Mouse (Mus musculus) hindbrain, postnatal 0 days (tissue): Measurements from ENCODE around the gene Kcnip1. TPM values are rescaled to one million over a fixed set of nuclear protein-coding genes. Genes with fewer than 3 reads are reported as not detected.
A peak's percentile ranks its signal among the peaks of the same experiment; 100 is the strongest.

ENCODE experiments used
- ATAC-seq: fragments of 200-750 bp; cut with Nextera tagmentation; 2 replicates; pipeline ENCODE4 v1.8.0; 2017; ENCODE audit warnings: mild to moderate bottlenecking, moderate TSS enrichment, moderate library complexity
- DNase-seq: peaks from one replicate; pipeline ENCODE4 v3.0.0-alpha.2; 2015; ENCODE audit warnings: low spot score
- H3K27ac ChIP-seq: fragments of 300-500 bp; sonication (generic); 2 replicates; pipeline ENCODE4 v1.5.1; 2014; ENCODE audit warnings: mild to moderate bottlenecking
- H3K27me3 ChIP-seq: fragments of 300-500 bp; sonication (generic); 2 replicates; pipeline ENCODE4 v1.6.1; 2014; ENCODE audit warnings: low read length, mixed read lengths; ENCODE audit not compliant: insufficient read depth
- H3K36me3 ChIP-seq: fragments of 300-500 bp; sonication (generic); 2 replicates; pipeline ENCODE4 v1.6.1; 2014; ENCODE audit warnings: low read length, mixed read lengths; ENCODE audit not compliant: insufficient read depth
- H3K4me1 ChIP-seq: fragments of 300-500 bp; sonication (generic); 2 replicates; pipeline ENCODE4 v1.6.1; 2014; ENCODE audit warnings: antibody characterized with exemption, low read length, mixed read lengths; ENCODE audit not compliant: insufficient read depth
- H3K4me2 ChIP-seq: fragments of 300-500 bp; sonication (generic); 2 replicates; pipeline ENCODE4 v1.6.1; 2014; ENCODE audit warnings: low read depth, mild to moderate bottlenecking, low read length, moderate library complexity, mixed read lengths
- H3K4me3 ChIP-seq: fragments of 300-500 bp; sonication (generic); 2 replicates; pipeline ENCODE4 v1.5.1; 2014; ENCODE audit warnings: low read length
- H3K9ac ChIP-seq: fragments of 300-500 bp; sonication (generic); replicated peaks from 2 replicates; pipeline ENCODE4 v1.6.1; 2014; ENCODE audit warnings: mild to moderate bottlenecking, low read length, moderate library complexity, mixed read lengths
- H3K9me3 ChIP-seq: fragments of 300-500 bp; sonication (generic); 2 replicates; pipeline ENCODE4 v1.6.1; 2016; ENCODE audit warnings: low read length, mixed read lengths
- CTCF ChIP-seq: IDR thresholded peaks from 2 replicates; pipeline ENCODE4 v1.5.1; 2016; ENCODE audit warnings: antibody characterized with exemption, control low read depth, low read depth
- WGBS: fragments of 180-500 bp; shearing (Covaris S2); extraction: QIAGEN DNeasy Blood & Tissue Kit; methylation state at CpG from one replicate; pipeline ENCODE4 v1.1.7; 2014; 5-methylcytosine and 5-hydroxymethylcytosine counted together
- polyA plus RNA-seq: library from polyadenylated mRNA; unstranded; fragments of >200 nt; fragmentation: Nextera tagmentation; extraction: Ambion mirVana; gene quantifications from 2 replicates; pipeline ENCODE4 v1.2.1, GENCODE M21; 2015
- total RNA-seq: library from RNA; depleted of rRNA; stranded (reverse); fragments of >200 nt; gene quantifications from 2 replicates; pipeline ENCODE4 v1.2.3, GENCODE M21; 2014

The Kcnip1 gene
- total and polyA plus RNA-seq, 2 experiments from 2014 or later = 66.8 to 132 TPM

GRCm38 (mm10) chr11:33913061-33913460 is 79.9 kb downstream of the Kcnip1 start:
- no peak overlapping the region for H3K4me3 ChIP-seq
- H3K9me3 ChIP-seq = peaks cover 2% of the 10 kb centered on the region; the same call in 1 of the 2 replicates
- no peak for TF ChIP-seq CTCF
- DNase-seq (no peak), ATAC-seq (no peak)
- 0 out of 2 replicates have a peak, but pooled peaks cover 10% of the 10 kb centered on the region for H3K27me3 ChIP-seq
- no peak overlapping the region for H3K9ac ChIP-seq
- WGBS = 64% methylated on average over 7 of the region's 7 CpGs
- no peaks in the 10 kb centered on the region for H3K36me3 ChIP-seq
- peaks cover 7% of the 10 kb centered on the region for H3K4me1 ChIP-seq
- no peak overlapping the region for H3K4me2 ChIP-seq
- H3K27ac ChIP-seq = no peak overlapping the region

GRCm38 (mm10) chr11:33912151-33912571 is 80.8 kb downstream of the Kcnip1 start:
- ATAC-seq (peak; percentile 60), DNase-seq (peak; percentile 64)
- 0 out of 2 replicates have a peak, but pooled peaks cover 10% of the 10 kb centered on the region for H3K27me3 ChIP-seq
- H3K9ac ChIP-seq = no peak overlapping the region
- H3K4me2 ChIP-seq = no peak overlapping the region
- no peak overlapping the region for H3K4me3 ChIP-seq
- H3K27ac ChIP-seq = no peak overlapping the region
- H3K4me1 ChIP-seq = peaks cover 7% of the 10 kb centered on the region
- H3K36me3 ChIP-seq = no peaks in the 10 kb centered on the region
- WGBS = 40% methylated on average over 2 of the region's 2 CpGs
- peaks cover 2% of the 10 kb centered on the region; the same call in 1 of the 2 replicates for H3K9me3 ChIP-seq
- no peak for TF ChIP-seq CTCF

- 53% methylated on average over 7 of the region's 7 CpGs for WGBS
- ATAC-seq = no peak
- TF ChIP-seq CTCF = no peak
Measured at GRCm38 (mm10) chr11:33910982-33911381, 82.0 kb downstream of the Kcnip1 start.

GRCm38 (mm10) chr11:33908360-33909175 is 84.4 kb downstream of the Kcnip1 start:
- TF ChIP-seq CTCF = no peak
- Histone ChIP-seq H3K36me3 (no peaks in the 10 kb centered on the region), H3K4me2 (no peak overlapping the region), H3K4me1 (peaks cover 4% of the 10 kb centered on the region), H3K9me3 (peaks cover 2% of the 10 kb centered on the region; the same call in 1 of the 2 replicates), H3K9ac (no peak overlapping the region), H3K27me3 (0 out of 2 replicates have a peak, but pooled peaks cover 4% of the 10 kb centered on the region), H3K4me3 (no peak overlapping the region), H3K27ac (no peak overlapping the region)
- ATAC-seq (no peak), DNase-seq (no peak)
- 52% methylated on average over 4 of the region's 4 CpGs for WGBS

More at GRCm38 (mm10) chr11:33910982-33911381, 82.0 kb downstream of the Kcnip1 start:
- Histone ChIP-seq H3K27me3 (0 out of 2 replicates have a peak, but pooled peaks cover 10% of the 10 kb centered on the region), H3K27ac (no peak overlapping the region), H3K4me3 (no peak overlapping the region), H3K9ac (no peak overlapping the region), H3K36me3 (no peaks in the 10 kb centered on the region), H3K4me2 (no peak overlapping the region), H3K4me1 (peaks cover 7% of the 10 kb centered on the region), H3K9me3 (peaks cover 2% of the 10 kb centered on the region; the same call in 1 of the 2 replicates)
- no peak for DNase-seq

GRCm38 (mm10) chr11:33903494-33903893 is 89.5 kb downstream of the Kcnip1 start:
- no peaks in the 10 kb centered on the region for H3K27me3 ChIP-seq
- H3K27ac ChIP-seq = no peak overlapping the region
- H3K4me3 ChIP-seq = no peak overlapping the region
- H3K4me1 ChIP-seq = no peaks in the 10 kb centered on the region
- TF ChIP-seq CTCF = no peak
- H3K9me3 ChIP-seq = no peaks in the 10 kb centered on the region; the same call in 1 of the 2 replicates
- WGBS = 68% methylated on average over 6 of the region's 6 CpGs
- H3K4me2 ChIP-seq = no peak overlapping the region
- no peaks in the 10 kb centered on the region for H3K36me3 ChIP-seq
- ATAC-seq (no peak), DNase-seq (no peak)
- H3K9ac ChIP-seq = no peak overlapping the region

- no peak for ATAC-seq
- Histone ChIP-seq H3K4me1 (no peaks in the 10 kb centered on the region), H3K27ac (no peak overlapping the region), H3K9me3 (no peaks in the 10 kb centered on the region; the same call in 1 of the 2 replicates), H3K27me3 (no peaks in the 10 kb centered on the region), H3K4me3 (no peak overlapping the region), H3K9ac (no peak overlapping the region), H3K36me3 (no peaks in the 10 kb centered on the region), H3K4me2 (no peak overlapping the region)
- no peak for TF ChIP-seq CTCF
- no peak for DNase-seq
- 87% methylated on average over 10 of the region's 10 CpGs for WGBS
Measured at GRCm38 (mm10) chr11:33902377-33902776, 90.6 kb downstream of the Kcnip1 start.

GRCm38 (mm10) chr11:33901783-33902182 is 91.2 kb downstream of the Kcnip1 start:
- H3K4me3 ChIP-seq = no peak overlapping the region
- DNase-seq = no peak
- no peak overlapping the region for H3K4me2 ChIP-seq
- no peak overlapping the region for H3K9ac ChIP-seq
- no peak for ATAC-seq
- H3K4me1 ChIP-seq = no peaks in the 10 kb centered on the region
- WGBS = 69% methylated on average over 2 of the region's 2 CpGs
- no peak overlapping the region for H3K27ac ChIP-seq
- no peaks in the 10 kb centered on the region for H3K27me3 ChIP-seq
- no peak for TF ChIP-seq CTCF
- no peaks in the 10 kb centered on the region for H3K36me3 ChIP-seq
- H3K9me3 ChIP-seq = no peaks in the 10 kb centered on the region; the same call in 1 of the 2 replicates
